Mouse (Mus musculus) stomach, embryonic 16.5 days (tissue): ENCODE measurements around the gene Dync2h1. TPM values are rescaled to one million over a fixed set of nuclear protein-coding genes. Genes with fewer than 3 reads are reported as not detected.
A peak's percentile ranks its signal among the peaks of the same experiment; 100 is the strongest.
"Not testable (repeated sequence)": the region's sequence is repeated elsewhere in the genome, so short reads cannot be mapped to it uniquely, and the experiment has no call there.

Source experiments
- ATAC-seq: fragments of 200-750 bp; cut with Nextera tagmentation; 2 replicates; pipeline ENCODE4 v1.8.0; 2017; ENCODE audit warnings: moderate number of reproducible peaks, moderate TSS enrichment; ENCODE audit not compliant: insufficient read depth, low FRiP score
- H3K27ac ChIP-seq: fragments of 300-500 bp; sonication (generic); 2 replicates; pipeline ENCODE4 v1.5.1; 2014; ENCODE audit warnings: low read length
- H3K27me3 ChIP-seq: fragments of 300-500 bp; sonication (generic); 2 replicates; pipeline ENCODE4 v1.6.1; 2014; ENCODE audit warnings: low read length, control low read depth, mixed read lengths; ENCODE audit not compliant: control insufficient read depth, insufficient read depth
- H3K36me3 ChIP-seq: fragments of 300-500 bp; sonication (generic); 2 replicates; pipeline ENCODE4 v1.6.1; 2014; ENCODE audit warnings: low read length; ENCODE audit not compliant: control insufficient read depth, insufficient read depth
- H3K4me1 ChIP-seq: fragments of 300-500 bp; sonication (generic); 2 replicates; pipeline ENCODE4 v1.6.1; 2014; ENCODE audit warnings: low read length, control low read depth, mixed read lengths; ENCODE audit not compliant: control insufficient read depth, insufficient read depth
- H3K4me2 ChIP-seq: fragments of 300-500 bp; sonication (generic); 2 replicates; pipeline ENCODE4 v1.6.1; 2014; ENCODE audit warnings: low read depth, low read length, mixed read lengths
- H3K4me3 ChIP-seq: fragments of 300-500 bp; sonication (generic); replicated peaks from 2 replicates; pipeline ENCODE4 v1.5.1; 2014; ENCODE audit warnings: mild to moderate bottlenecking, low read length
- H3K9ac ChIP-seq: fragments of 300-500 bp; sonication (generic); 2 replicates; pipeline ENCODE4 v1.6.1; 2014; ENCODE audit warnings: low read length
- H3K9me3 ChIP-seq: fragments of 300-500 bp; sonication (generic); replicated peaks from 2 replicates; pipeline ENCODE4 v1.6.1; 2016; ENCODE audit warnings: low read length, control low read depth; ENCODE audit not compliant: control insufficient read depth
- WGBS: fragments of 180-500 bp; shearing (Covaris S2); extraction: QIAGEN DNeasy Blood & Tissue Kit; methylation state at CpG from one replicate; pipeline ENCODE4 v1.1.7; 2014; 5-methylcytosine and 5-hydroxymethylcytosine counted together
- polyA plus RNA-seq: library from polyadenylated mRNA; unstranded; fragments of >200 nt; fragmentation: Nextera tagmentation; extraction: Ambion mirVana; gene quantifications from 2 replicates; pipeline ENCODE4 v1.2.1, GENCODE M21; 2015

The Dync2h1 gene
- 10.5 and 13.3 TPM in 2 replicates for polyA plus RNA-seq

DNA sequence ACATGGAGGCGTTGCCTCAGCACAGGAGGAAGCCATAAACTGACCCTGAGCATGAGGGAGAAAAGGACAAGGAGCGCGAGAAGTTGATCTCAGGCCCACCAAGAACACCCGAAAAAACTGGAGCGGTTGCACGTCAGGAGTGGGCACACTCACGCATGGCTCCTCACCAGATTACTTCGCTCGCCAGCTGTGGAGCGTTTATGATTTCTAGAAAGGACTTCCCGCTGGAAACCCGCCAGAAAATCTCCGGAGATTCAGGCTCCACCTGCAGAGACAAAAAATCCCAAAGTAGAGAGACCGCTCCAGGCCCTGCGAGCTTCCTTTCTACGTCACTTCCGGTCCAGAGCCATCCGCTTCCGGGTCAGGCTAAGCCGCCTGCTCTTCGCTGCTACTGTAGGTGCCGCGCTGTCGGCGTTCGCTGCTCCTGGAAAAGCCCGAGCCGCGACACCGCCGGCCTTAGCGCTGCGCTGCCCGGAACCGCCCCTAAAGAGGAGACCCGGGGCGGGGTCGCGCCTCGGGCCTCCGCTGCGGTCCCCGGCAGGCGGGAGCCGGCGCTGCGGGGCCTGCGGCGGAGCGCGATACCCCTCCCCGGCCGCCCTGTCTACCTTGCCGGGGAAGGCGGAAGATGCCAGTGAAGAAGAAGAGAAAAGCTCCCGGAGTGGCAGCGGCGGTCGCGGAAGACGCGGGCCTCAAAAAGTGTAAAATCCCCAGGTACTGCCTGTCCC lies at the start of gene Dync2h1, which contains the start of gene Dcun1d5:
Gene Dync2h1 (minus strand): TSS at position 275 of the 725 bp plus-strand sequence.
Gene Dcun1d5 (plus strand): TSS at position 349 of the 725 bp plus-strand sequence.
- Histone ChIP-seq H3K36me3 (no peaks in the 10 kb centered on the region), H3K27me3 (no peaks in the 10 kb centered on the region), H3K9ac (peak within 1 kb of the TSS; percentile 97), H3K4me1 (peaks cover 8% of the 10 kb centered on the region), H3K4me3 (peak within 1 kb of the TSS; percentile 94), H3K9me3 (no peaks in the 10 kb centered on the region), H3K27ac (peak within 1 kb of the TSS; percentile 97), H3K4me2 (peak within 1 kb of the TSS; percentile 88)
- 0% methylated on average over 55 of the region's 62 CpGs for WGBS
- peak; percentile 99 for ATAC-seq

DNA sequence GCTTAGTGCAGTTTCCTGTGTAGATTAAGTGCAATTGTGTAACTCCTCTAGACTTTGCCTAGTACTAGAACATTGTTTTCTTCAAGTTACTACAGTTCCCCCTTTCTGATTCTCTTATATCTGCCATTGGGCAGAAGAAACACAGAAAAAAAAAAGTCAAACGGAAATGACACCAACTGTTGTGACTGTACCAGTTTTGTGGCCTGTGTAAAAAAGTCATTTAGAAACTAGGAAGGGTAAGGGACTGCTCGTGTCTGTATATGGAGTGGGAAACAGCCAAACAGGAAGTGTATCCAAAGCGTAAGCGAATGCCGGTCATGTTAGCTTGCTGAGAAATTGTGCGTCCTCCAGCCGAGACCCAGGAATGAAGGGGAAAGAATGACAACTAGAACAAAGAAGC lies 37.2 kb upstream of the Dync2h1 start:
- no peaks in the 10 kb centered on the region for H3K36me3 ChIP-seq
- peak overlapping the region; percentile 9; the same call in 1 of the 2 replicates for H3K27ac ChIP-seq
- H3K9me3 ChIP-seq = no peaks in the 10 kb centered on the region
- H3K9ac ChIP-seq = no peak overlapping the region
- H3K4me3 ChIP-seq = no peak overlapping the region
- 74% methylated on average over 7 of the region's 7 CpGs for WGBS
- H3K4me1 ChIP-seq = no peaks in the 10 kb centered on the region
- H3K4me2 ChIP-seq = no peak overlapping the region
- no peaks in the 10 kb centered on the region for H3K27me3 ChIP-seq
- no peak for ATAC-seq

DNA sequence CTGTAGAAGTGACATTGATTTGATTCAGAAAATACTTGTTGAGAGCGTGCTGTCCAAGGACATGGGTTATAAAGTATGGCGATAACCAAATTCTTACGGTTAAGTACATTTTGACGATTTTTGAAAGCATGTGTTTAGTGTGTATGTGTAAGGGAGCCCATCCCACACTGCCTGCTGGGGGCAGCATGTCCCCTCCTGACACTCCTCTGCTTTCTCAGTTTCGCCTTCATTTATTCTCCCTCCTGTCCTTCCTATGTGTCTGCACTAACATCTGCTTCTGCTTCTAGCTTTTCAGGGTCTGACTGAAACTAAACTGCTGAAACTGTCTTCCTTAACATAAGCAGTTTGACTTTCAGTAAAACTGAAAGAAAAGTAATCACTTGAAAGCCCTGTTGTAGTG lies 36.8 kb upstream of the Dync2h1 start:
- no peak overlapping the region for H3K4me3 ChIP-seq
- H3K36me3 ChIP-seq = no peaks in the 10 kb centered on the region
- H3K4me1 ChIP-seq = no peaks in the 10 kb centered on the region
- no peak for ATAC-seq
- no peak overlapping the region for H3K9ac ChIP-seq
- no peaks in the 10 kb centered on the region for H3K27me3 ChIP-seq
- H3K9me3 ChIP-seq = no peaks in the 10 kb centered on the region
- WGBS = 75% methylated on average over 5 of the region's 5 CpGs
- H3K4me2 ChIP-seq = no peak overlapping the region
- no peak overlapping the region for H3K27ac ChIP-seq

DNA sequence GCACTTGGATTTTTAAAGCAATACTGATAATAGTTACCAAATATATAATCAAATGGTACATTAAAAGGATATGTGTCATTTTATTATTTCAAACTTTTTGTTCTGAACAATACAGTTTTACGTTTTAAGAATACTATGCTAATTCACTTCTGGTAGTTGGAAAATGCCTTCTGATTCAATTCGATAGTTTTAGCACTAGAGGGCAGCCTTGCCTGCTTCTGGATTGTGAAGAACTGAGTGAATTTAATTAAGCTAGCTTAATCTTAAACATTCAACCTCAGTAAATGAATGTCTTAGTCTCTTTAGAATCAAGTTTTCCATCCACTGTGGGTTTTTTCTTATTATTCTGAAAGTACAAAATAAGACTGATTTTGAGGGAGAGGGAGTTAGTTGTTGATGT lies 32.0 kb upstream of the Dync2h1 start:
- Histone ChIP-seq H3K4me1 (no peaks in the 10 kb centered on the region), H3K27ac (no peak overlapping the region), H3K4me2 (no peak overlapping the region), H3K9ac (no peak overlapping the region), H3K36me3 (peaks cover 5% of the 10 kb centered on the region; the same call in 1 of the 2 replicates), H3K9me3 (no peaks in the 10 kb centered on the region), H3K4me3 (no peak overlapping the region), H3K27me3 (no peaks in the 10 kb centered on the region)
- 48% methylated on average over 2 of the region's 2 CpGs for WGBS
- ATAC-seq = no peak

DNA sequence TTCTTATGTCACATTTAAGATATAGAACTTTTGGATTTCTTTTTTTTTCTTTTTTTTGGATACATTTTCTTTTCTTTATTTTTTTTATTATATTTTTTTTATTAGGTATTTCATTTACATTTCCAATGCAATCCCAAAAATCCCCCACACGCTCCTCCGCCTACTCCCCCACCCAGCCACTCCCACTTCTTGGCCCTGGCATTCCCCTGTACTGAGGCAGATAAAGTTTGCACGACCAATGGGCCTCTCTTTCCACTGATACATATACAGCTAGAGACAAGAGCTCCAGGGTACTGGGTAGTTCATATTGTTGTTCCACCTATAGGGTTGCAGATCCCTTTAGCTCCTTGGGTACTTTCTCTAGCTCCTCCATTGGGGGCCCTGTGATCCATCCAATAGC lies 6.4 kb upstream of the Dync2h1 start:
- 88% methylated on average over 3 of the region's 3 CpGs for WGBS

DNA sequence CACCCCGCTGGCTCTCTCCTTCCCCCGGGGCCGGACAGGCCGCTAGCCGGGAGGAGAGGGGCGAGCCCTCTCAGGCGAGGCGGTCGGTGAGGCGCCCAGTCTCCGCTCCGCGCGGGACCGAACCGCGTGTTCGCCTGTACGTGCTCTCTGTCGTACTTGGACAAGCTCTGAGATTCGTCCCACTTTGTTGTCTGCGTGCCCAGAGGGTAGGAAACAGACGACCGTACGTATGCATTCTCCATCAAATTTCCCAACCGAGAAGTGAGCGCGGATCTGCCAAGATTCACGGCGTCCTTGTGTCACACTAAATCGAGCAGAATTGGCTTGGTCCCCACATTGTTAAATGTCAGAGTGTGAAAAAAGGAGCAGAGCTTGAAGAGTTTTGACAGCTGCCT lies 648 bp upstream of the Dync2h1 start:
- Histone ChIP-seq H3K4me2 (peak overlapping the region; percentile 88), H3K9me3 (no peaks in the 10 kb centered on the region), H3K27ac (peak overlapping the region; percentile 97), H3K36me3 (peaks cover 1% of the 10 kb centered on the region; the same call in 1 of the 2 replicates), H3K9ac (peak overlapping the region; percentile 97), H3K4me3 (peak overlapping the region; percentile 94), H3K27me3 (no peaks in the 10 kb centered on the region), H3K4me1 (peaks cover 8% of the 10 kb centered on the region)
- WGBS = under 1% methylated on average over 26 of the region's 31 CpGs
- ATAC-seq = peak; percentile 78

More for the DNA sequence above, 6.4 kb upstream of the Dync2h1 start:
- not testable (repeated sequence) for ATAC-seq, H3K27ac ChIP-seq, H3K4me3 ChIP-seq, H3K36me3 ChIP-seq, H3K4me1 ChIP-seq, H3K9me3 ChIP-seq, H3K27me3 ChIP-seq, H3K9ac ChIP-seq, H3K4me2 ChIP-seq

DNA sequence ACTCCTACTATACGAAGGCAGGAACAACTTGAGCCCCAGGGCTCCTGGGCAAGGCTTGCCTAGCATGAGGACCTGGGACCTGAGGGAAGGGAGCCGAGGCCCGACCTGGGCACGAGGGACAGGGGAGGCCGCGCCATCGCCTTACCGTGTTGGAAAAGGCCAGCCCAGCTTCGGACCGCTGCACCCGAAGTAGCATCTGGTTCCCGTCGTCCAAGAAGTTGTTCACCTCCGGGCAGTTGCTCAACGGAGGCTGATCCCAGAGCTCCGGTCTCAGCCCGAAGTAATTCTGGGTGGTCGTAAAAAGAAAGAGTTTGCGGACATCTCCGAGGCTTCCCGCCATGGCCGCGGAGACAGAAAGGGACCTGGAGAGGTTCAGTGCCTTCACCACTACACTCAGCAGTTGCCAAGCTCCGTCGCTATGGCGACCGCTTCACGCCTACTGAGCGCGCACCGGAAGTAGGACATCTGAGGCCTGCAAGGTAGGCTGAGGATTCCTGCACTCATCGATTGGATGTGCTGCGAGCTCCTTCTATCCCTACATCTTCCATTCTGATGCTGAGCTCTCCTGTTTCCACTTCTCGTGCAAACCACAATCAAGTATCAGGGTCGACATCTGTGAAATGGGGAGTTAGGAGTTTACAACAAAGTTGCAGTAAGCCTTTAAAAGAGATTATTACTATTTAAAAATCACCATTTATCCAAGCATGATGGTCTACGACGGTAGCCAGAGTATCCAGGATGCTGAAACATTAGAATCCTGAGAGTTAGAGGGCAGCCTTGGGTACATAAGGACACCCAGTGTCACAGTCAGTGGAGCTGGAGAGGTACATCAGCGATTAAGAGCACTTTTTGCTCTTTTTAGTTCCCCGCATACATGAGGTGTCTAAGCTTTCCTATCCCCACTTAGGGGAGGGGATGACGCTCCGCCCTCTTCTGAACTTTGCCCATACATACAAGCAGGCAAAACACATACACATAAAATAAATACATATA lies 7.3 kb downstream of the Dync2h1 start:
- peak overlapping the region; percentile 94 for H3K4me2 ChIP-seq
- 11% methylated on average over 41 of the region's 41 CpGs for WGBS
- peak overlapping the region; percentile 66 for H3K4me3 ChIP-seq
- ATAC-seq = peak; percentile 98
- no peak overlapping the region for H3K27ac ChIP-seq
- H3K9me3 ChIP-seq = no peaks in the 10 kb centered on the region
- no peaks in the 10 kb centered on the region for H3K36me3 ChIP-seq
- no peaks in the 10 kb centered on the region for H3K27me3 ChIP-seq
- H3K9ac ChIP-seq = peak overlapping the region; percentile 71
- H3K4me1 ChIP-seq = peaks cover 4% of the 10 kb centered on the region; the same call in 1 of the 2 replicates

DNA sequence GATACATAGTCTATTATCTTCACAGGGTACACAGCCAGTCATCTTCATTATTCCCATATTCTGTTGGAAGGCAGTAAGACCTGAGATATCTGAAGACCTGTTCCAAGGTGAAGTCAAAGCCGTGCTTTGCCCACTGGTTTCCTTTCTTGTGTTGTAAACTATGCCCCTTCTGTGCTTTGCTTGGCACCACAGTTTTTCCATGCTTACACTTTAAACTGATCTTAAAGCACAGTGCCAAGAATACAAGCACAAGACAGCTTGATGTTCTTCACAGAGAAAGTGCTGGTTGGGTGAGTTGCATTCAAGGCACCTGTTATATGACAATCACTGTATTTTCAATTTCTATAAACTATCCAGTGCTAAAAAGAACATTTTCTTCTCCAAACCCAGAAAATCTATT lies 10.5 kb downstream of the Dync2h1 start:
- Histone ChIP-seq H3K27me3 (no peaks in the 10 kb centered on the region), H3K9ac (no peak overlapping the region), H3K9me3 (no peaks in the 10 kb centered on the region), H3K4me1 (peaks cover 4% of the 10 kb centered on the region; the same call in 1 of the 2 replicates), H3K36me3 (no peaks in the 10 kb centered on the region), H3K4me3 (no peak overlapping the region), H3K27ac (no peak overlapping the region), H3K4me2 (no peak overlapping the region)
- 90% methylated on average over 1 of the region's 1 CpGs for WGBS
- ATAC-seq = no peak
